Mouse (Mus musculus) testis, adult 2 months (tissue): ENCODE measurements around the gene Zbtb16.

Source experiments
- CTCF ChIP-seq: fragments of 200-500 bp; IDR thresholded peaks from 2 replicates; pipeline ENCODE4 v1.5.1; 2012; ENCODE audit warnings: low read depth, mild to moderate bottlenecking, inconsistent platforms, low read length, moderate library complexity; ENCODE audit not compliant: control insufficient read depth, insufficient read depth, insufficient replicate concordance
- POLR2A ChIP-seq: fragments of 200-500 bp; IDR thresholded peaks from 2 replicates; pipeline ENCODE4 v1.6.1; 2012; ENCODE audit warnings: low read depth, mild to moderate bottlenecking, inconsistent platforms, low read length, moderate library complexity; ENCODE audit not compliant: control insufficient read depth

- TF ChIP-seq CTCF (no peak), POLR2A (no peak)
These were observed 119.5 kb downstream of the Zbtb16 start for GRCm38 (mm10) chr9:48716549-48716948.
